Mouse (Mus musculus) heart, embryonic 11.5 days (tissue): Measurements from ENCODE around the gene Slc6a9. TPM values are rescaled to one million over a fixed set of nuclear protein-coding genes. Genes with fewer than 3 reads are reported as not detected.

Experiments
- ATAC-seq: fragments of 200-750 bp; cut with Nextera tagmentation; replicated peaks from 2 replicates; pipeline ENCODE4 v1.8.0; 2017; ENCODE audit warnings: moderate library complexity; ENCODE audit not compliant: insufficient number of reproducible peaks, low FRiP score, low TSS enrichment
- H3K27ac ChIP-seq: fragments of 300-500 bp; sonication (generic); 2 replicates; pipeline ENCODE4 v1.5.1; 2014; ENCODE audit warnings: mild to moderate bottlenecking, low read depth, low read length
- H3K27me3 ChIP-seq: fragments of 300-500 bp; sonication (generic); 2 replicates; pipeline ENCODE4 v1.6.1; 2014; ENCODE audit warnings: mild to moderate bottlenecking, low read length, mixed read lengths; ENCODE audit not compliant: control insufficient read depth, insufficient read depth
- H3K36me3 ChIP-seq: fragments of 300-500 bp; sonication (generic); 2 replicates; pipeline ENCODE4 v1.6.1; 2014; ENCODE audit warnings: mild to moderate bottlenecking, low read length, moderate library complexity, mixed read lengths; ENCODE audit not compliant: control insufficient read depth, insufficient read depth
- H3K4me1 ChIP-seq: fragments of 300-500 bp; sonication (generic); 2 replicates; pipeline ENCODE4 v1.6.1; 2014; ENCODE audit warnings: low read length; ENCODE audit not compliant: control insufficient read depth, insufficient read depth
- H3K4me2 ChIP-seq: fragments of 300-500 bp; sonication (generic); 2 replicates; pipeline ENCODE4 v1.6.1; 2014; ENCODE audit warnings: mild to moderate bottlenecking, moderate library complexity
- H3K4me3 ChIP-seq: fragments of 300-500 bp; sonication (generic); 2 replicates; pipeline ENCODE4 v1.5.1; 2014; ENCODE audit warnings: low read depth, low read length
- H3K9ac ChIP-seq: fragments of 300-500 bp; sonication (generic); 2 replicates; pipeline ENCODE4 v1.6.1; 2014; ENCODE audit warnings: mild to moderate bottlenecking, low read depth, low read length, moderate library complexity
- H3K9me3 ChIP-seq: fragments of 300-500 bp; sonication (generic); replicated peaks from 2 replicates; pipeline ENCODE4 v1.6.1; 2016; ENCODE audit warnings: low read length; ENCODE audit not compliant: control insufficient read depth
- WGBS: fragments of 180-500 bp; shearing (Covaris S2); extraction: QIAGEN DNeasy Blood & Tissue Kit; methylation state at CpG from one replicate; pipeline ENCODE4 v1.1.7; 2014; ENCODE audit not compliant: insufficient replicate concordance; 5-methylcytosine and 5-hydroxymethylcytosine counted together
- polyA plus RNA-seq: library from polyadenylated mRNA; unstranded; fragments of >200 nt; fragmentation: Nextera tagmentation; extraction: Ambion mirVana; gene quantifications from 2 replicates; pipeline ENCODE4 v1.2.1, GENCODE M21; 2014

Gene Slc6a9
- polyA plus RNA-seq, 1 experiment from 2014 or later = 15.2 TPM

- WGBS = 81% methylated on average over 4 of the region's 4 CpGs
- ATAC-seq = no peak
- Histone ChIP-seq H3K27ac (0 out of 2 replicates have a peak overlapping the region, but pooled peaks have one; percentile 5), H3K4me2 (no peak overlapping the region), H3K27me3 (no peaks in the 10 kb centered on the region), H3K9ac (no peak overlapping the region), H3K36me3 (no peaks in the 10 kb centered on the region), H3K4me1 (peaks cover 29% of the 10 kb centered on the region), H3K9me3 (no peaks in the 10 kb centered on the region), H3K4me3 (no peak overlapping the region)
Observed at GRCm38 (mm10) chr4:117917402-117917801, 83.1 kb downstream of the Slc6a9 start.

GRCm38 (mm10) chr4:117917847-117918246 is 83.5 kb downstream of the Slc6a9 start:
- Histone ChIP-seq H3K4me2 (no peak overlapping the region), H3K27ac (0 out of 2 replicates have a peak overlapping the region, but pooled peaks have one; percentile 5), H3K9ac (no peak overlapping the region), H3K4me1 (peaks cover 26% of the 10 kb centered on the region), H3K4me3 (no peak overlapping the region), H3K27me3 (0 out of 2 replicates have a peak, but pooled peaks cover 2% of the 10 kb centered on the region), H3K36me3 (no peaks in the 10 kb centered on the region), H3K9me3 (no peaks in the 10 kb centered on the region)
- ATAC-seq = no peak
- WGBS = 80% methylated on average over 4 of the region's 4 CpGs

DNA sequence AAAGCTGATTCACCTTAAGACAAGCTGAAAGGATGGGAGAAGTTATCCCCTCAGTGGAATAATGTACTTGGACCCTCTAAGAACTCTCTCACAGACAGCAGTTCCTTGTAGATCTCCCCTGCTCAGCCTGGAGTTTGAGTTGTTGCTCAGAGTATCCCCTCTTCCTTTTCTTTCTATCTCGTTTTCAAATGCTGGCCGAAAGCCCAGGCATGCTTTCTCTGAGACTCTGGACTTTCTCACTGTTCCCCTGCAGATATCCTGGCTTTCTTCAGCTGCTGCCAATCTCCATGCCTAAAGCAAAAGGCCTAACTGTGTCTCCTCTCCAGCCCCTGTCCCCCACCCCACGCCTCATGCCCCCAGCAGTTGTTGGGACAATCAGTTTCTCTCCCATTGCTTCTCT is 84.0 kb downstream of the Slc6a9 start:
- H3K4me2 ChIP-seq = no peak overlapping the region
- no peaks in the 10 kb centered on the region for H3K36me3 ChIP-seq
- no peak overlapping the region for H3K9ac ChIP-seq
- no peaks in the 10 kb centered on the region for H3K9me3 ChIP-seq
- H3K27ac ChIP-seq = no peak overlapping the region
- 46% methylated on average over 3 of the region's 3 CpGs for WGBS
- H3K4me1 ChIP-seq = peaks cover 22% of the 10 kb centered on the region
- no peak overlapping the region for H3K4me3 ChIP-seq
- H3K27me3 ChIP-seq = 0 out of 2 replicates have a peak, but pooled peaks cover 3% of the 10 kb centered on the region
- ATAC-seq = no peak

DNA sequence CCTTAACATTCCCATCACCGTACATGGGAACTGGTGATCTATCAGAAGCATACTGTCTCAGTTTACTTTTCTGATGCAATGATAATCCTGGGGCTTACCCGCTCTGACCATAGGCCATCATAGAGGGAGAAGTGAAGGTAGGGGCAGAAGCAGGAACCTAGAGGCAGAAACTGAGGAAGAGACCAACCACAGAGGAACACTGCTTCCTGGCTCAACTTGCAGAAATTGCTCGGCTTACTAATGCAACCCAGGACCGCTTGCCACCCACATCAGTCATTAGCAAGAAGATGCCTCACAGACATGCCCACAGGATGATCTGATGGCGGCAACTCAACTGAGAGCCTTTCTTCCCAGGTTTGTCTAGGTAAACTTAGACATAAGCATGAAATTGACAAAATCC is 84.5 kb downstream of the Slc6a9 start:
- Histone ChIP-seq H3K9me3 (no peaks in the 10 kb centered on the region), H3K9ac (no peak overlapping the region), H3K27me3 (0 out of 2 replicates have a peak, but pooled peaks cover 3% of the 10 kb centered on the region), H3K4me2 (no peak overlapping the region), H3K27ac (no peak overlapping the region), H3K36me3 (no peaks in the 10 kb centered on the region), H3K4me3 (no peak overlapping the region), H3K4me1 (peaks cover 17% of the 10 kb centered on the region)
- no peak for ATAC-seq
- WGBS = 73% methylated on average over 5 of the region's 5 CpGs

DNA sequence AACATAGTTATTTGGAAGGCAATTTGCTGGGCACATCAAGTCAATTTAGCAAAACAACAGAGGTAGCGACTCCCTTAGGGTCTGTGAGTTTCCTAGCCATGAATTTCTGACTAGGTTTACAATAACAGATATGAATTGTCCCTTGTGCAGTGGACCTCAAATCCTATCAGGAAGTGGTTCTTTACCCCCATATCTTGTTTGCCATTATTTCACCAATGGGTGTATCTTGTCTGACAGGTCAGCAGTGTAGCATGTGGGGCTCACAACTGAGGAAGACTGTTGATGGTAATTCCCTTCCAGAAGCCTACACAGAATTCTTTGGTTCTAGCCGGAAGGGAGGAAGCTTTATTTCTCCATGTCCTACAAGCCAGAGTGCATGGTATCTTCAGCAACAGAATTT is 87.1 kb downstream of the Slc6a9 start:
- Histone ChIP-seq H3K27ac (no peak overlapping the region), H3K4me2 (no peak overlapping the region), H3K9me3 (no peaks in the 10 kb centered on the region), H3K36me3 (no peaks in the 10 kb centered on the region), H3K4me1 (peaks cover 12% of the 10 kb centered on the region; the same call in 1 of the 2 replicates), H3K9ac (no peak overlapping the region), H3K4me3 (no peak overlapping the region), H3K27me3 (peaks cover 19% of the 10 kb centered on the region)
- WGBS = 78% methylated on average over 2 of the region's 2 CpGs
- no peak for ATAC-seq

DNA sequence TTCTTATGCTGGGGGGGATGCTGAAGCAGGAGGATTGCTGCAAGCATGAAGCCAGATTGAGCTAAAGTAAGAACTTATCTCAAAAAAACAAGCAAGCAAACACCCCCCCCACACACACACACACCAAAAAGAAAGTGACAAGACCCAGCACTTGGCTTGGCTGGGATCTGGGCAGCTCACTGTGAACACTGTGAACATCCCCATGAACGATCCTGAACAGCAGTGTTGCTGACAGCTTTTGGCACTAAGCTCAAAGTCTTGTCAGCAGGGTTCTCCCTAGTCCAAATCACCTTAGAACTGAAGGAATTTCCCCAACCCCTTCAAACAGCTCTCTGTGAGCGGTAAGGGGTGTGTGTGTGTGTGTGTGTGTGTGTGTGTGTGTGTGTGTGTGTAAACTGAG is 89.1 kb downstream of the Slc6a9 start:
- Histone ChIP-seq H3K27ac (no peak overlapping the region), H3K9ac (no peak overlapping the region), H3K36me3 (no peaks in the 10 kb centered on the region), H3K9me3 (no peaks in the 10 kb centered on the region), H3K4me1 (peaks cover 12% of the 10 kb centered on the region), H3K27me3 (peaks cover 35% of the 10 kb centered on the region), H3K4me2 (no peak overlapping the region), H3K4me3 (no peak overlapping the region)
- WGBS = 25% methylated on average over 2 of the region's 2 CpGs
- ATAC-seq = no peak

Other genes with a start within 250 kb of the Slc6a9 start
- gene Dmap1, start 152.2 kb upstream of the Slc6a9 start, polyA plus RNA-seq = 51.3 and 53.0 TPM in 2 replicates
- not detected in 2 replicates for gene Gm12845, start 110.1 kb upstream of the Slc6a9 start, polyA plus RNA-seq
- gene Klf17, start 68.9 kb upstream of the Slc6a9 start, polyA plus RNA-seq = not detected in 2 replicates
- gene Ccdc24, start 38.1 kb downstream of the Slc6a9 start, polyA plus RNA-seq = 0.56 and 0.90 TPM in 2 replicates
- 13.8 and 14.1 TPM in 2 replicates for gene B4galt2, start 49.0 kb downstream of the Slc6a9 start, polyA plus RNA-seq
- 194 and 197 TPM in 2 replicates for gene Atp6v0b, start 52.8 kb downstream of the Slc6a9 start, polyA plus RNA-seq
- 12.7 and 14.2 TPM in 2 replicates for gene Dph2, start 57.5 kb downstream of the Slc6a9 start, polyA plus RNA-seq
- 31.6 and 37.4 TPM in 2 replicates for gene Ipo13, start 80.5 kb downstream of the Slc6a9 start, polyA plus RNA-seq
- gene Artn, start 95.3 kb downstream of the Slc6a9 start, polyA plus RNA-seq = 0.50 and 0.80 TPM in 2 replicates